Mouse (Mus musculus) bone marrow macrophage, adult 2 months (primary cell): ENCODE data around the gene Eva1c.

Source experiments
- CTCF ChIP-seq: IDR thresholded peaks from 2 replicates; pipeline ENCODE4 v1.5.1; 2012; ENCODE audit warnings: low read depth, mild to moderate bottlenecking, low read length, moderate library complexity
- POLR2A ChIP-seq: IDR thresholded peaks from 2 replicates; pipeline ENCODE4 v1.6.1; 2012; ENCODE audit warnings: mild to moderate bottlenecking, low read depth, low read length, borderline replicate concordance

- TF ChIP-seq CTCF (no peak), POLR2A (no peak)
Measured at GRCm38 (mm10) chr16:90848697-90849096, 22.2 kb downstream of the Eva1c start.
